Comparison of ENCODE assay signal across 8 mouse cellular contexts in the genomic region with DNA sequence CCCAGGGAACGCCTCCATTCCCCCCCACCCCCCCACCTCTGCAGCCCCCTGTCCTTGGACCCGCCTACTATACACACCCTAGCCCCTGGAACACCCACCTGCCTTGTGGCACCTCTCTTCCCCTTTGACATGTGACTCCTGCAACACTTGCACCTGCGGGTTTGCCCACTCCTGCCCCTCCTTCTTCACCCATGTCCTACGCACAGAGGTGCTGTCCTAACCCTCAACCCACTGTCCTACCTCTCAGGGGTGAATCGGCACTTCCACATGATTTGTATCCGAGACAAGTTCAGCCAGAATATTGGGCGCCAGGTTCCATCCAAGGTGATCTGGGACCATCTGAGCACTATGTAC. TPM values are rescaled to one million over a fixed set of nuclear protein-coding genes. Genes with fewer than 3 reads are reported as not detected.
DNase-seq lines count a peak whose midpoint lies in the region; ATAC-seq and TF ChIP-seq lines count a peak whose summit lies in the region.

No protein-coding gene starts in this region.

- peak overlapping the region; percentile 98 for H3K27ac ChIP-seq in gastrocnemius, adult 2 months
- H3K27ac ChIP-seq in MEL (ENCODE audit: control insufficient read depth, low read depth, low read length) = no peak overlapping the region
- peak overlapping the region; percentile 62; the same call in 1 of the 2 replicates for H3K27ac ChIP-seq in hindbrain, embryonic 11.5 days (ENCODE audit: low read depth, low read length)
- no peak overlapping the region; the same call in 1 of the 2 replicates for H3K27ac ChIP-seq in liver, embryonic 14.5 days
- no peak overlapping the region for H3K27ac ChIP-seq in stomach, embryonic 16.5 days (ENCODE audit: low read length)

- H3K36me3 ChIP-seq in MEL (ENCODE audit: control insufficient read depth in 1 of 2, insufficient read depth in 2 of 2, low read length in 2 of 2) = peaks cover 0 to 20% of the 10 kb centered on the region in 2 experiments; a peak in 3 of 4 replicates
- H3K36me3 ChIP-seq in hindbrain, embryonic 11.5 days (ENCODE audit: control insufficient read depth, insufficient read depth, low read length) = peaks cover 8% of the 10 kb centered on the region; the same call in 1 of the 2 replicates
- H3K36me3 ChIP-seq in liver, embryonic 14.5 days (replicated peaks; ENCODE audit: control insufficient read depth, insufficient read depth, low read depth) = no peaks in the 10 kb centered on the region; the same call in 1 of the 2 replicates
- peaks cover 8% of the 10 kb centered on the region; the same call in 1 of the 2 replicates for H3K36me3 ChIP-seq in stomach, embryonic 16.5 days (ENCODE audit: control insufficient read depth, insufficient read depth, low read length)

- no peak for TF ChIP-seq CTCF in gastrocnemius, adult 2 months (IDR thresholded peaks at IDR 0.05)
- TF ChIP-seq CTCF in MEL (IDR thresholded peaks at IDR 0.05 in 2 of 3, conservative IDR thresholded peaks at IDR 0.05 in 1 of 3; ENCODE audit: control insufficient read depth in 1 of 3, insufficient read depth in 1 of 3, low read depth in 2 of 3, low read length in 3 of 3, poor library complexity in 1 of 3, severe bottlenecking in 1 of 3) = no peak
- no peak for TF ChIP-seq CTCF in liver, embryonic 14.5 days (IDR thresholded peaks at IDR 0.05; ENCODE audit: low read depth)

- H3K9ac ChIP-seq in MEL (ENCODE audit: control insufficient read depth, low read depth, low read length, poor library complexity, severe bottlenecking) = peak overlapping the region; percentile 96
- peak overlapping the region; percentile 96 for H3K9ac ChIP-seq in hindbrain, embryonic 11.5 days (ENCODE audit: low read depth, low read length)
- peak overlapping the region; percentile 83 for H3K9ac ChIP-seq in liver, embryonic 14.5 days (replicated peaks)
- H3K9ac ChIP-seq in stomach, embryonic 16.5 days (ENCODE audit: low read length) = peak overlapping the region; percentile 94

- no peak for TF ChIP-seq RAD21 in MEL (IDR thresholded peaks at IDR 0.05; ENCODE audit: low read depth, low read length)

- H3K79me2 ChIP-seq in MEL (ENCODE audit: control insufficient read depth, insufficient read depth, low read length, poor library complexity) = peaks cover 14% of the 10 kb centered on the region

- H3K4me3 ChIP-seq in gastrocnemius, adult 2 months = peak overlapping the region; percentile 85
- H3K4me3 ChIP-seq in MEL (ENCODE audit: control insufficient read depth in 1 of 2, insufficient read depth in 1 of 2, low read depth in 2 of 2, low read length in 2 of 2) = peak overlapping the region; percentile 63 to 84
- H3K4me3 ChIP-seq in hindbrain, embryonic 11.5 days (ENCODE audit: low read depth, low read length) = peak overlapping the region; percentile 87
- H3K4me3 ChIP-seq in liver, embryonic 14.5 days (ENCODE audit: insufficient read depth in 1 of 2, low read depth in 2 of 2, low read length in 2 of 2) = peak overlapping the region; percentile 71 to 78
- peak overlapping the region; percentile 76 for H3K4me3 ChIP-seq in stomach, embryonic 16.5 days (replicated peaks; ENCODE audit: low read length)

- DNase-seq in gastrocnemius, adult 2 months = no peak
- no peak for DNase-seq in gastrocnemius, adult 8-10 months (ENCODE audit: low spot score in 2 of 2)
- peak; percentile 31 for DNase-seq in MEL (ENCODE audit: low read depth, low spot score)
- no peak for DNase-seq in hindbrain, embryonic 11.5 days (ENCODE audit: low spot score)
- DNase-seq in liver, embryonic 14.5 days (ENCODE audit: low read depth in 3 of 3, low spot score in 3 of 3) = no peak

- intact Hi-C loops in gastrocnemius, adult 2 months (cut with DNase I) = loop anchor here (5.0 to 10.0 kb wide), 2 partner anchors 164 to 308 kb away; a partner anchor contains a TSS

- TF ChIP-seq EP300 in MEL (IDR thresholded peaks at IDR 0.05; ENCODE audit: low read depth in 1 of 2, low read length in 2 of 2) = no peak
- TF ChIP-seq EP300 in liver, embryonic 14.5 days (IDR thresholded peaks at IDR 0.05; ENCODE audit: low read depth) = no peak

- WGBS in hindbrain, embryonic 11.5 days = 39% methylated on average over 7 of the region's 7 CpGs
- WGBS in liver, embryonic 14.5 days (ENCODE audit: insufficient replicate concordance) = 15% methylated on average over 7 of the region's 7 CpGs
- 17% methylated on average over 7 of the region's 7 CpGs for WGBS in stomach, embryonic 16.5 days

- H3K27me3 ChIP-seq in MEL (ENCODE audit: control insufficient read depth in 1 of 2, insufficient read depth in 2 of 2, low read length in 2 of 2) = no peaks in the 10 kb centered on the region
- no peaks in the 10 kb centered on the region for H3K27me3 ChIP-seq in hindbrain, embryonic 11.5 days (ENCODE audit: control insufficient read depth, insufficient read depth, low read length)
- no peaks in the 10 kb centered on the region; the same call in 1 of the 2 replicates for H3K27me3 ChIP-seq in liver, embryonic 14.5 days (ENCODE audit: control insufficient read depth, insufficient read depth, low read length)
- no peaks in the 10 kb centered on the region for H3K27me3 ChIP-seq in stomach, embryonic 16.5 days (ENCODE audit: control insufficient read depth, insufficient read depth, low read length)

- H3K9me3 ChIP-seq in MEL (replicated peaks; ENCODE audit: insufficient read depth, low read length) = no peaks in the 10 kb centered on the region
- no peaks in the 10 kb centered on the region for H3K9me3 ChIP-seq in hindbrain, embryonic 11.5 days (ENCODE audit: control insufficient read depth, low read length)
- H3K9me3 ChIP-seq in liver, embryonic 14.5 days (ENCODE audit: control insufficient read depth, low read length) = no peaks in the 10 kb centered on the region
- H3K9me3 ChIP-seq in stomach, embryonic 16.5 days (replicated peaks; ENCODE audit: control insufficient read depth, low read length) = no peaks in the 10 kb centered on the region

- ATAC-seq in hindbrain, embryonic 11.5 days (ENCODE audit: low FRiP score) = no peak; the same call in none of the 2 replicates
- peak; percentile 24; the same call in 1 of the 2 replicates for ATAC-seq in liver, embryonic 14.5 days (ENCODE audit: insufficient read depth)
- ATAC-seq in stomach, embryonic 16.5 days (ENCODE audit: insufficient read depth, low FRiP score) = peak; percentile 46; the same call in 1 of the 2 replicates
- no peak for ATAC-seq in inflammation-experienced regulatory T-cells, adult 6 months
- no peak for ATAC-seq in activated CD4-positive, CD25-positive, alpha-beta regulatory T cell, adult 4 months

- H3K4me2 ChIP-seq in hindbrain, embryonic 11.5 days (replicated peaks; ENCODE audit: low read depth, low read length) = peak overlapping the region; percentile 87
- peak overlapping the region; percentile 76 for H3K4me2 ChIP-seq in liver, embryonic 14.5 days (ENCODE audit: low read depth)
- peak overlapping the region; percentile 66 for H3K4me2 ChIP-seq in stomach, embryonic 16.5 days (ENCODE audit: low read depth, low read length)

- no peak for TF ChIP-seq POLR2A in MEL (IDR thresholded peaks at IDR 0.05; ENCODE audit: control insufficient read depth in 1 of 2, insufficient read depth in 1 of 2, low read depth in 1 of 2, low read length in 2 of 2, poor library complexity in 1 of 2)

- H3K4me1 ChIP-seq in MEL (ENCODE audit: control insufficient read depth in 1 of 2, insufficient read depth in 2 of 2, low read length in 2 of 2) = peaks cover 5 to 22% of the 10 kb centered on the region in 2 experiments
- H3K4me1 ChIP-seq in hindbrain, embryonic 11.5 days (replicated peaks; ENCODE audit: control insufficient read depth, insufficient read depth, low read length) = peaks cover 5% of the 10 kb centered on the region
- H3K4me1 ChIP-seq in liver, embryonic 14.5 days (replicated peaks; ENCODE audit: control insufficient read depth in 2 of 2, insufficient read depth in 2 of 2, low read length in 1 of 2) = peaks cover 0 to 12% of the 10 kb centered on the region in 2 experiments; a peak in 2 of 4 replicates
- peaks cover 11% of the 10 kb centered on the region for H3K4me1 ChIP-seq in stomach, embryonic 16.5 days (ENCODE audit: control insufficient read depth, insufficient read depth, low read length)

RNA-seq across cellular contexts. Expression of a gene that starts 2.0 kb away (rescaled TPM):
- total RNA-seq in gastrocnemius, adult 2 months (2021) = 1 to 10 TPM; 4.1 to 5.2 TPM
- 1 to 10 TPM; 3.6 to 5.1 (median 4.7) TPM for total RNA-seq in gastrocnemius, adult 8-10 months (2022)
- total RNA-seq in MEL (2012; rRNA removed) = 40.3 and 44.9 TPM in 2 replicates
- 10 to 100 TPM in 1 of 2 experiments, not detected in 1; 54.5 TPM for polyA plus RNA-seq in MEL (2012; ENCODE audit: insufficient read depth in 1 of 2, insufficient read length in 2 of 2, low read depth in 1 of 2, low replicate concordance in 2 of 2, missing spikeins in 1 of 2)
- 43.3 and 43.6 TPM in 2 replicates for polyA plus RNA-seq in hindbrain, embryonic 11.5 days (2014; fragmentation: Nextera tagmentation; extraction: Ambion mirVana)
- 10.5 and 10.8 TPM in 2 replicates for polyA plus RNA-seq in liver, embryonic 14.5 days (2012; rRNA removed)
- polyA plus RNA-seq in liver, embryonic 14.5 days (2014; fragmentation: Nextera tagmentation; extraction: Ambion mirVana) = 7.1 and 7.4 TPM in 2 replicates
- 22.7 and 22.8 TPM in 2 replicates for polyA plus RNA-seq in stomach, embryonic 16.5 days (2015; fragmentation: Nextera tagmentation; extraction: Ambion mirVana)
- polyA plus RNA-seq in inflammation-experienced regulatory T-cells, adult 6 months (2017; shearing (Covaris generic)) = 10 to 100 TPM; 15.8 to 28.5 (median 21.4) TPM
- polyA plus RNA-seq in activated CD4-positive, CD25-positive, alpha-beta regulatory T cell, adult 4 months (2017; shearing (Covaris generic)) = 10 to 100 TPM; 21.4 to 22.2 TPM

RNA-seq across cellular contexts. Expression of a gene that starts 5.9 kb away (rescaled TPM):
- total RNA-seq in gastrocnemius, adult 2 months (2021) = 10 to 100 TPM; 20.3 to 24.5 TPM
- total RNA-seq in gastrocnemius, adult 8-10 months (2022) = 10 to 100 TPM; 21.3 to 24.7 (median 22.3) TPM
- total RNA-seq in MEL (2012; rRNA removed) = 29.3 and 38.6 TPM in 2 replicates
- polyA plus RNA-seq in MEL (2012; ENCODE audit: insufficient read depth in 1 of 2, insufficient read length in 2 of 2, low read depth in 1 of 2, low replicate concordance in 2 of 2, missing spikeins in 1 of 2) = 10 to 100 TPM in 1 of 2 experiments, not detected in 1; 44.7 TPM
- polyA plus RNA-seq in hindbrain, embryonic 11.5 days (2014; fragmentation: Nextera tagmentation; extraction: Ambion mirVana) = 99.0 and 104 TPM in 2 replicates
- 11.5 and 20.2 TPM in 2 replicates for polyA plus RNA-seq in liver, embryonic 14.5 days (2012; rRNA removed)
- polyA plus RNA-seq in liver, embryonic 14.5 days (2014; fragmentation: Nextera tagmentation; extraction: Ambion mirVana) = 18.0 and 21.2 TPM in 2 replicates
- 35.0 and 39.5 TPM in 2 replicates for polyA plus RNA-seq in stomach, embryonic 16.5 days (2015; fragmentation: Nextera tagmentation; extraction: Ambion mirVana)
- 10 to 100 TPM; 11.2 to 19.9 (median 12.3) TPM for polyA plus RNA-seq in inflammation-experienced regulatory T-cells, adult 6 months (2017; shearing (Covaris generic))
- polyA plus RNA-seq in activated CD4-positive, CD25-positive, alpha-beta regulatory T cell, adult 4 months (2017; shearing (Covaris generic)) = 10 to 100 TPM; 17.2 to 24.0 TPM

RNA-seq across cellular contexts. Expression of a gene that starts 14.5 kb away (rescaled TPM):
- not detected for total RNA-seq in gastrocnemius, adult 2 months (2021)
- under 1 TPM in 1 of 4 experiments, not detected in 3; 0.11 TPM for total RNA-seq in gastrocnemius, adult 8-10 months (2022)
- total RNA-seq in MEL (2012; rRNA removed) = 0.10 and 0.15 TPM in 2 replicates
- polyA plus RNA-seq in MEL (2012; ENCODE audit: insufficient read depth in 1 of 2, insufficient read length in 2 of 2, low read depth in 1 of 2, low replicate concordance in 2 of 2, missing spikeins in 1 of 2) = under 1 TPM in 1 of 2 experiments, not detected in 1; 0.56 TPM
- 22.3 and 22.6 TPM in 2 replicates for polyA plus RNA-seq in hindbrain, embryonic 11.5 days (2014; fragmentation: Nextera tagmentation; extraction: Ambion mirVana)
- polyA plus RNA-seq in liver, embryonic 14.5 days (2012; rRNA removed) = 0.55 and 1.2 TPM in 2 replicates
- polyA plus RNA-seq in liver, embryonic 14.5 days (2014; fragmentation: Nextera tagmentation; extraction: Ambion mirVana) = 0.71 and 0.80 TPM in 2 replicates
- polyA plus RNA-seq in stomach, embryonic 16.5 days (2015; fragmentation: Nextera tagmentation; extraction: Ambion mirVana) = 6.6 and 9.0 TPM in 2 replicates
- polyA plus RNA-seq in inflammation-experienced regulatory T-cells, adult 6 months (2017; shearing (Covaris generic)) = 1 to 10 TPM in 1 of 3 experiments, under 1 TPM in 2; 0.19 to 1.5 (median 0.87) TPM
- under 1 TPM in 1 of 2 experiments, not detected in 1; 0.48 TPM for polyA plus RNA-seq in activated CD4-positive, CD25-positive, alpha-beta regulatory T cell, adult 4 months (2017; shearing (Covaris generic))

RNA-seq across cellular contexts. Expression of a gene that starts 59.4 kb away (rescaled TPM):
- total RNA-seq in gastrocnemius, adult 2 months (2021) = not detected
- total RNA-seq in gastrocnemius, adult 8-10 months (2022) = not detected
- not detected in 2 replicates for total RNA-seq in MEL (2012; rRNA removed)
- not detected for polyA plus RNA-seq in MEL (2012; ENCODE audit: insufficient read depth in 1 of 2, insufficient read length in 2 of 2, low read depth in 1 of 2, low replicate concordance in 2 of 2, missing spikeins in 1 of 2)
- polyA plus RNA-seq in hindbrain, embryonic 11.5 days (2014; fragmentation: Nextera tagmentation; extraction: Ambion mirVana) = 0.38 and 0.60 TPM in 2 replicates
- 0.16 and 0.23 TPM in 2 replicates for polyA plus RNA-seq in liver, embryonic 14.5 days (2012; rRNA removed)
- polyA plus RNA-seq in liver, embryonic 14.5 days (2014; fragmentation: Nextera tagmentation; extraction: Ambion mirVana) = not detected in 2 replicates
- 0.12 TPM in 1 of 2 replicates, not detected in the other for polyA plus RNA-seq in stomach, embryonic 16.5 days (2015; fragmentation: Nextera tagmentation; extraction: Ambion mirVana)
- under 1 TPM in 1 of 3 experiments, not detected in 2; 0.28 TPM for polyA plus RNA-seq in inflammation-experienced regulatory T-cells, adult 6 months (2017; shearing (Covaris generic))
- polyA plus RNA-seq in activated CD4-positive, CD25-positive, alpha-beta regulatory T cell, adult 4 months (2017; shearing (Covaris generic)) = not detected

Comparison
In these comparisons a context has a peak if more than half of its experiments do, and no peak if none do; other contexts are left out.
1. H3K27ac ChIP-seq: peak in gastrocnemius, adult 2 months (single experiment) and hindbrain, embryonic 11.5 days (single experiment); none in MEL (single experiment), liver, embryonic 14.5 days (single experiment) and stomach, embryonic 16.5 days (single experiment).
2. ATAC-seq: peak in liver, embryonic 14.5 days (single experiment) and stomach, embryonic 16.5 days (single experiment); none in hindbrain, embryonic 11.5 days (single experiment), inflammation-experienced regulatory T-cells, adult 6 months (single experiment) and activated CD4-positive, CD25-positive, alpha-beta regulatory T cell, adult 4 months (single experiment).
3. Peak in every context shown above with its lines, with median percentiles within 50 percentile points of each other: H3K4me3 ChIP-seq, H3K9ac ChIP-seq and H3K4me2 ChIP-seq.